Mouse (Mus musculus): ENCODE measurements around the gene Hps1.

GRCm38 (mm10) chr19:42743261-42743660, 36.5 kb downstream of the Hps1 start:
- TF ChIP-seq ZC3H11A (IDR thresholded peaks at IDR 0.05; ENCODE audit: borderline replicate concordance, low read depth, low read length): no peak
- TF ChIP-seq HCFC1 (IDR thresholded peaks at IDR 0.05; ENCODE audit: borderline replicate concordance, insufficient read depth, low read length): no peak
